Mouse (Mus musculus) heart, embryonic 11.5 days (tissue): ENCODE results near the gene Chmp6. TPM values are rescaled to one million over a fixed set of nuclear protein-coding genes. Genes with fewer than 3 reads are reported as not detected.

ENCODE experiments used
- ATAC-seq: fragments of 200-750 bp; cut with Nextera tagmentation; replicated peaks from 2 replicates; pipeline ENCODE4 v1.8.0; 2017; ENCODE audit warnings: moderate library complexity; ENCODE audit not compliant: insufficient number of reproducible peaks, low FRiP score, low TSS enrichment
- H3K27ac ChIP-seq: fragments of 300-500 bp; sonication (generic); 2 replicates; pipeline ENCODE4 v1.5.1; 2014; ENCODE audit warnings: mild to moderate bottlenecking, low read depth, low read length
- H3K27me3 ChIP-seq: fragments of 300-500 bp; sonication (generic); 2 replicates; pipeline ENCODE4 v1.6.1; 2014; ENCODE audit warnings: mild to moderate bottlenecking, low read length, mixed read lengths; ENCODE audit not compliant: control insufficient read depth, insufficient read depth
- H3K36me3 ChIP-seq: fragments of 300-500 bp; sonication (generic); 2 replicates; pipeline ENCODE4 v1.6.1; 2014; ENCODE audit warnings: mild to moderate bottlenecking, low read length, moderate library complexity, mixed read lengths; ENCODE audit not compliant: control insufficient read depth, insufficient read depth
- H3K4me1 ChIP-seq: fragments of 300-500 bp; sonication (generic); 2 replicates; pipeline ENCODE4 v1.6.1; 2014; ENCODE audit warnings: low read length; ENCODE audit not compliant: control insufficient read depth, insufficient read depth
- H3K4me2 ChIP-seq: fragments of 300-500 bp; sonication (generic); 2 replicates; pipeline ENCODE4 v1.6.1; 2014; ENCODE audit warnings: mild to moderate bottlenecking, moderate library complexity
- H3K4me3 ChIP-seq: fragments of 300-500 bp; sonication (generic); 2 replicates; pipeline ENCODE4 v1.5.1; 2014; ENCODE audit warnings: low read depth, low read length
- H3K9ac ChIP-seq: fragments of 300-500 bp; sonication (generic); 2 replicates; pipeline ENCODE4 v1.6.1; 2014; ENCODE audit warnings: mild to moderate bottlenecking, low read depth, low read length, moderate library complexity
- H3K9me3 ChIP-seq: fragments of 300-500 bp; sonication (generic); replicated peaks from 2 replicates; pipeline ENCODE4 v1.6.1; 2016; ENCODE audit warnings: low read length; ENCODE audit not compliant: control insufficient read depth
- WGBS: fragments of 180-500 bp; shearing (Covaris S2); extraction: QIAGEN DNeasy Blood & Tissue Kit; methylation state at CpG from one replicate; pipeline ENCODE4 v1.1.7; 2014; ENCODE audit not compliant: insufficient replicate concordance; 5-methylcytosine and 5-hydroxymethylcytosine counted together
- polyA plus RNA-seq: library from polyadenylated mRNA; unstranded; fragments of >200 nt; fragmentation: Nextera tagmentation; extraction: Ambion mirVana; gene quantifications from 2 replicates; pipeline ENCODE4 v1.2.1, GENCODE M21; 2014

Gene Chmp6
- polyA plus RNA-seq, 1 experiment from 2014 or later: 63.7 TPM

- 30% methylated on average over 6 of the region's 6 CpGs for WGBS
- 0 out of 2 replicates have a peak, but pooled peaks cover 5% of the 10 kb centered on the region for H3K4me1 ChIP-seq
- no peak overlapping the region for H3K4me3 ChIP-seq
- ATAC-seq: no peak
- H3K27ac ChIP-seq: no peak overlapping the region
- peaks cover 7% of the 10 kb centered on the region for H3K27me3 ChIP-seq
- no peak overlapping the region for H3K4me2 ChIP-seq
- H3K9ac ChIP-seq: no peak overlapping the region
- 0 out of 2 replicates have a peak, but pooled peaks cover 2% of the 10 kb centered on the region for H3K9me3 ChIP-seq
- H3K36me3 ChIP-seq: no peaks in the 10 kb centered on the region
Measured at GRCm38 (mm10) chr11:119935457-119935856, 22.2 kb downstream of the Chmp6 start.

GRCm38 (mm10) chr11:119936456-119936855, 23.2 kb downstream of the Chmp6 start:
- Histone ChIP-seq H3K9ac (no peak overlapping the region), H3K27ac (no peak overlapping the region), H3K36me3 (no peaks in the 10 kb centered on the region), H3K27me3 (peaks cover 7% of the 10 kb centered on the region), H3K4me1 (peaks cover 5% of the 10 kb centered on the region; the same call in 1 of the 2 replicates), H3K4me2 (no peak overlapping the region), H3K9me3 (no peaks in the 10 kb centered on the region), H3K4me3 (no peak overlapping the region)
- ATAC-seq: no peak
- 82% methylated on average over 2 of the region's 2 CpGs for whole genome bisulfite sequencing

GRCm38 (mm10) chr11:119937216-119937615, 24.0 kb downstream of the Chmp6 start:
- H3K36me3 ChIP-seq: no peaks in the 10 kb centered on the region
- no peak overlapping the region for H3K9ac ChIP-seq
- H3K27me3 ChIP-seq: peaks cover 7% of the 10 kb centered on the region
- no peaks in the 10 kb centered on the region for H3K9me3 ChIP-seq
- H3K27ac ChIP-seq: no peak overlapping the region
- H3K4me3 ChIP-seq: no peak overlapping the region
- peaks cover 8% of the 10 kb centered on the region; the same call in 1 of the 2 replicates for H3K4me1 ChIP-seq
- ATAC-seq: no peak
- WGBS: 52% methylated on average over 12 of the region's 12 CpGs
- no peak overlapping the region for H3K4me2 ChIP-seq

GRCm38 (mm10) chr11:119937772-119938502, 24.7 kb downstream of the Chmp6 start:
- no peak overlapping the region for H3K27ac ChIP-seq

GRCm38 (mm10) chr11:119939073-119939710, 26.0 kb downstream of the Chmp6 start:
- Histone ChIP-seq H3K27ac (no peak overlapping the region), H3K4me3 (no peak overlapping the region), H3K4me1 (peaks cover 12% of the 10 kb centered on the region), H3K9ac (no peak overlapping the region), H3K27me3 (peaks cover 7% of the 10 kb centered on the region), H3K4me2 (no peak overlapping the region), H3K36me3 (no peaks in the 10 kb centered on the region), H3K9me3 (no peaks in the 10 kb centered on the region)
- no peak for ATAC-seq
- WGBS: 43% methylated on average over 8 of the region's 8 CpGs

More at GRCm38 (mm10) chr11:119937772-119938502, 24.7 kb downstream of the Chmp6 start:
- no peak for ATAC-seq
- no peaks in the 10 kb centered on the region for H3K36me3 ChIP-seq
- 43% methylated on average over 19 of the region's 19 CpGs for WGBS
- no peak overlapping the region for H3K4me2 ChIP-seq
- H3K4me3 ChIP-seq: no peak overlapping the region
- H3K9me3 ChIP-seq: no peaks in the 10 kb centered on the region
- H3K4me1 ChIP-seq: peaks cover 6% of the 10 kb centered on the region; the same call in 1 of the 2 replicates
- peaks cover 7% of the 10 kb centered on the region for H3K27me3 ChIP-seq
- no peak overlapping the region for H3K9ac ChIP-seq

GRCm38 (mm10) chr11:119939711-119940106, 26.5 kb downstream of the Chmp6 start:
- Histone ChIP-seq H3K4me3 (no peak overlapping the region), H3K9me3 (no peaks in the 10 kb centered on the region), H3K4me2 (no peak overlapping the region), H3K27ac (no peak overlapping the region), H3K27me3 (peaks cover 7% of the 10 kb centered on the region), H3K36me3 (no peaks in the 10 kb centered on the region), H3K9ac (no peak overlapping the region), H3K4me1 (peaks cover 12% of the 10 kb centered on the region)
- no peak for ATAC-seq
- WGBS: 67% methylated on average over 4 of the region's 4 CpGs

GRCm38 (mm10) chr11:119940142-119940541, 26.9 kb downstream of the Chmp6 start:
- Histone ChIP-seq H3K4me1 (peaks cover 12% of the 10 kb centered on the region), H3K4me2 (no peak overlapping the region)
- 68% methylated on average over 11 of the region's 11 CpGs for WGBS

GRCm38 (mm10) chr11:119941794-119942193, 28.6 kb downstream of the Chmp6 start:
- H3K4me1 ChIP-seq: peaks cover 10% of the 10 kb centered on the region
- peak overlapping the region; percentile 64; the same call in 1 of the 2 replicates for H3K9ac ChIP-seq
- H3K27ac ChIP-seq: no peak overlapping the region
- H3K4me2 ChIP-seq: peak overlapping the region; percentile 90
- H3K9me3 ChIP-seq: no peaks in the 10 kb centered on the region
- no peaks in the 10 kb centered on the region for H3K36me3 ChIP-seq
- 10% methylated on average over 8 of the region's 8 CpGs for WGBS
- H3K4me3 ChIP-seq: peak overlapping the region; percentile 67
- ATAC-seq: no peak
- peaks cover 7% of the 10 kb centered on the region for H3K27me3 ChIP-seq

More at GRCm38 (mm10) chr11:119940142-119940541, 26.9 kb downstream of the Chmp6 start:
- no peaks in the 10 kb centered on the region for H3K36me3 ChIP-seq
- peaks cover 7% of the 10 kb centered on the region for H3K27me3 ChIP-seq
- H3K27ac ChIP-seq: no peak overlapping the region
- H3K9me3 ChIP-seq: no peaks in the 10 kb centered on the region
- H3K4me3 ChIP-seq: no peak overlapping the region
- no peak overlapping the region for H3K9ac ChIP-seq
- no peak for ATAC-seq
